Mouse (Mus musculus) thymus, adult 2 months (tissue): ENCODE results near the gene Ezh2. TPM values are rescaled to one million over a fixed set of nuclear protein-coding genes. Genes with fewer than 3 reads are reported as not detected.
"Not testable (repeated sequence)": the region's sequence is repeated elsewhere in the genome, so short reads cannot be mapped to it uniquely, and the experiment has no call there.

Experiments
- DNase-seq: peaks from one replicate; pipeline ENCODE4 v3.0.0; 2021
- H3K27ac ChIP-seq: fragments of 200-500 bp; 2 replicates; pipeline ENCODE4 v1.5.1; 2012; ENCODE audit warnings: low read length, control low read depth; ENCODE audit not compliant: control insufficient read depth, insufficient read depth
- H3K27me3 ChIP-seq: fragments of 200-500 bp; 2 replicates; pipeline ENCODE4 v1.6.1; 2012; ENCODE audit warnings: mild to moderate bottlenecking, low read length, moderate library complexity, mixed read lengths; ENCODE audit not compliant: control insufficient read depth, insufficient read depth
- H3K36me3 ChIP-seq: fragments of 200-500 bp; 2 replicates; pipeline ENCODE4 v1.6.1; 2012; ENCODE audit warnings: mild to moderate bottlenecking, low read length, moderate library complexity; ENCODE audit not compliant: control insufficient read depth, insufficient read depth
- H3K4me1 ChIP-seq: fragments of 200-500 bp; replicated peaks from 2 replicates; pipeline ENCODE4 v1.6.1; 2012; ENCODE audit warnings: low read length; ENCODE audit not compliant: control insufficient read depth, insufficient read depth
- H3K4me3 ChIP-seq: fragments of 200-500 bp; 2 replicates; pipeline ENCODE4 v1.5.1; 2012; ENCODE audit warnings: mild to moderate bottlenecking, low read length, control low read depth, moderate library complexity; ENCODE audit not compliant: control insufficient read depth, insufficient read depth
- CTCF ChIP-seq: fragments of 200-500 bp; IDR thresholded peaks from 2 replicates; pipeline ENCODE4 v1.5.1; 2012; ENCODE audit warnings: mild to moderate bottlenecking, control low read depth, low read length, moderate library complexity, borderline replicate concordance; ENCODE audit not compliant: control insufficient read depth, poor library complexity, insufficient read depth; ENCODE audit errors: extremely low read depth
- POLR2A ChIP-seq: fragments of 200-500 bp; IDR thresholded peaks from 2 replicates; pipeline ENCODE4 v1.6.1; 2012; ENCODE audit warnings: mild to moderate bottlenecking, low read length, control low read depth, moderate library complexity; ENCODE audit not compliant: control insufficient read depth, poor library complexity, insufficient read depth; ENCODE audit errors: extremely low read depth
- WGBS: fragments of 180-500 bp; shearing (Covaris S2); methylation state at CpG from one replicate; pipeline ENCODE4 v1.1.7; 2018; 5-methylcytosine and 5-hydroxymethylcytosine counted together
- polyA plus RNA-seq: library from polyadenylated mRNA; depleted of rRNA; stranded (reverse); fragments of >200 nt; gene quantifications from 2 replicates; pipeline ENCODE4 v1.2.3, GENCODE M21; 2012

The Ezh2 gene
- polyA plus RNA-seq, 1 experiment: 70.2 TPM

DNA sequence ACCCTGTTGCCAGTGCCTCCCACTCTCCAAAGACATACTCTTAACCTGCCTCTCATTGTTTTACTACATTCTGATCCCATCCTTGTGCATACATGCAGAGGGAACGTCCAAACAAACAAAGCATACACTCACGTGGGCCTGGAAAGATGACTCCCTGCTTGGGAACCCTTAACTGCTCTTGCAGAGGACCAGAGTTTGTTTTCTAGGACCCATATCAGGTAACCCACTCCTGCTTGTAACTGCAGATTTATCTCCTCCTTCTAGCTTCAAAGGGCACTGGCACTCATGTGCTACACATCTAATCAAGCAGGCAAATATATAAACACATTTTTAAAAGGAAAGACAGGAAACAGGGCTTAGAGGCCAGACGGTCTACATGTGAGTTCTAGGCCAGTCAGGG, 32.8 kb upstream of the Ezh2 start:
- H3K4me1 ChIP-seq: no peaks in the 10 kb centered on the region
- H3K27ac ChIP-seq: no peak overlapping the region
- DNase-seq: no peak
- no peaks in the 10 kb centered on the region for H3K27me3 ChIP-seq
- TF ChIP-seq POLR2A (no peak), CTCF (no peak)
- no peak overlapping the region for H3K4me3 ChIP-seq
- 89% methylated on average over 3 of the region's 3 CpGs for WGBS
- no peaks in the 10 kb centered on the region for H3K36me3 ChIP-seq

DNA sequence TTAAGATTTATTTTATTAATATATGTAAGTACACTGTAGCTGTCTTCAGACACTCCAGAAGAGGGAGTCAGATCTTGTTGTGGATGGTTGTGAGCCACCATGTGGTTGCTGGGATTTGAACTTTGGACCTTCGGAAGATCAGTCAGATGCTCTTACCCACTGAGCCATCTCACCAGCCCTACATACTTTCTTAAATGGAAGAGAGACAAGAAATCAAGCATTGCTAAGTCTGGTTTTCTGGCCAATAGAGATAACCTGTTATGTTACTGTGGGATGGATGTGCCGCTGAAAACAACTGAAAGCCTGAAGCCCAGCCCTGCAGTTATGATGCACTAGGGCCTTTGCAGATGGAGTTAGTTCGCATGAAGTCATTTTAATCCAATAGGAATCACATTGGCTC, 31.8 kb upstream of the Ezh2 start:
- not testable (repeated sequence) for H3K36me3 ChIP-seq, H3K27me3 ChIP-seq, H3K27ac ChIP-seq, H3K4me1 ChIP-seq, DNase-seq, H3K4me3 ChIP-seq
- WGBS: 95% methylated on average over 3 of the region's 3 CpGs

DNA sequence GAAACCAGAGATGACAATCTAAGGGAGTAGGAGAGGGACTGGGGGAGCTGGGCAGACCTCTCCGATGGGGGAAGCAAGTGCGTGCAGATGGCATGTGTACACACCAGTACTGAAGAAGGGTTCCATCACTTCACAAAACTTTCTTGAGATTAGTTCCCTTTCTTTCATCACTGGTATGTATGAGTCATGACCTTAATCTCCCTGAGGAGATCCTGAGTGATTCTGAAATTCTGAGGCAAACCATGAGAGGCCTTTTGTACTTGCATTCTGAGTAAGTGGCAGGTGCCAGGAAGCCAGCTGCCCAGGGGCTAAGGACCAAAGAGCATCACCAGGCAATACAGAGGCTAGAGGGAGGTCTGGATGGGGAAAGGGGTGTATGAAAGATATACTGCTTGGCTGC, 25.9 kb upstream of the Ezh2 start:
- H3K4me3 ChIP-seq: no peak overlapping the region
- no peaks in the 10 kb centered on the region for H3K36me3 ChIP-seq
- H3K27ac ChIP-seq: no peak overlapping the region
- TF ChIP-seq CTCF (no peak), POLR2A (no peak)
- H3K27me3 ChIP-seq: no peaks in the 10 kb centered on the region
- no peak for DNase-seq
- WGBS: 93% methylated on average over 2 of the region's 2 CpGs
- H3K4me1 ChIP-seq: no peaks in the 10 kb centered on the region; the same call in 1 of the 2 replicates

- not testable (repeated sequence) for H3K36me3 ChIP-seq, H3K4me1 ChIP-seq, H3K4me3 ChIP-seq, DNase-seq, H3K27ac ChIP-seq, H3K27me3 ChIP-seq
- WGBS: 95% methylated on average over 5 of the region's 5 CpGs
Observed at GRCm38 (mm10) chr6:47608306-47608705, 13.2 kb upstream of the Ezh2 start.

DNA sequence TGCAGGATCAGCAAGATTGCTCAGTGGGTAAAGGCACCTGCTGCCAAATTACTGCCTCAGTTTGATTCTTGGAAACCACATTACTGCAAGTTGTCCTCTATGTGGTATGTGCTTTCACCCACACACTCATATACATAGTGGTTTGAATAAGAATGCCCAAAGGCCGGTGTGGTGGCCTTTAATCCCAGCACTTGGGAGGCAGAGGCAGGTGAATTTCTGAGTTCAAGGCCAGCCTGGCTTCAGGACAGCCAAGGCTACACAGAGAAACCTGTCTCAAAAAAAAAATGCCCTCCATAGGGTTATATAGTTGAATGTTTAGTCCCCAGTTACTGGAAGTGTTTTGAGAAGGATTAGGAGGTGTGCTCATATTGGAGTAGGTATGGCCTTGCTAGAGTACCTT, 6.8 kb upstream of the Ezh2 start:
- H3K4me1 ChIP-seq: 0 out of 2 replicates have a peak, but pooled peaks cover 2% of the 10 kb centered on the region
- 89% methylated on average over 1 of the region's 1 CpGs for WGBS
- H3K36me3 ChIP-seq: no peaks in the 10 kb centered on the region
- H3K4me3 ChIP-seq: no peak overlapping the region
- no peak for DNase-seq
- H3K27ac ChIP-seq: no peak overlapping the region
- TF ChIP-seq CTCF (no peak), POLR2A (no peak)
- no peaks in the 10 kb centered on the region for H3K27me3 ChIP-seq

- peak overlapping the region; percentile 77 for H3K27ac ChIP-seq
- DNase-seq: peak; percentile 26
- 5% methylated on average over 6 of the region's 6 CpGs for WGBS
- no peaks in the 10 kb centered on the region for H3K27me3 ChIP-seq
- TF ChIP-seq POLR2A (no peak), CTCF (no peak)
- H3K36me3 ChIP-seq: no peaks in the 10 kb centered on the region
- peak overlapping the region; percentile 70 for H3K4me3 ChIP-seq
- 0 out of 2 replicates have a peak, but pooled peaks cover 2% of the 10 kb centered on the region for H3K4me1 ChIP-seq
Observed at GRCm38 (mm10) chr6:47595696-47596095, 555 bp upstream of the Ezh2 start.

GRCm38 (mm10) chr6:47594141-47594835, 853 bp downstream of the Ezh2 start:
- under 1% methylated on average over 74 of the region's 74 CpGs for WGBS
- Histone ChIP-seq H3K4me3 (peak overlapping the region; percentile 70), H3K36me3 (no peaks in the 10 kb centered on the region), H3K27me3 (no peaks in the 10 kb centered on the region), H3K27ac (peak overlapping the region; percentile 46), H3K4me1 (0 out of 2 replicates have a peak, but pooled peaks cover 2% of the 10 kb centered on the region)
- TF ChIP-seq CTCF (no peak), POLR2A (no peak)
- DNase-seq: peak; percentile 80
